Mouse (Mus musculus) gastrocnemius, postnatal 36 days (tissue): ENCODE data around the gene Etfdh. TPM values are rescaled to one million over a fixed set of nuclear protein-coding genes. Genes with fewer than 3 reads are reported as not detected.

Experiments
- DNase-seq, 2 experiments: peaks; one replicate each; pipeline ENCODE4 v3.0.0; 2022
- intact Hi-C: fragments of 180-260 bp; cut with DNase I; formaldehyde crosslinking; loops from one replicate; pipeline ENCODE4 v1.15.1; 2025
- total RNA-seq, 2 experiments: library from RNA; stranded (reverse); gene quantifications; 2 replicates each; pipeline ENCODE4 v1.2.3; 2021

The Etfdh gene
- total RNA-seq, 2 experiments from 2014 or later, result 102 to 123 TPM

DNA sequence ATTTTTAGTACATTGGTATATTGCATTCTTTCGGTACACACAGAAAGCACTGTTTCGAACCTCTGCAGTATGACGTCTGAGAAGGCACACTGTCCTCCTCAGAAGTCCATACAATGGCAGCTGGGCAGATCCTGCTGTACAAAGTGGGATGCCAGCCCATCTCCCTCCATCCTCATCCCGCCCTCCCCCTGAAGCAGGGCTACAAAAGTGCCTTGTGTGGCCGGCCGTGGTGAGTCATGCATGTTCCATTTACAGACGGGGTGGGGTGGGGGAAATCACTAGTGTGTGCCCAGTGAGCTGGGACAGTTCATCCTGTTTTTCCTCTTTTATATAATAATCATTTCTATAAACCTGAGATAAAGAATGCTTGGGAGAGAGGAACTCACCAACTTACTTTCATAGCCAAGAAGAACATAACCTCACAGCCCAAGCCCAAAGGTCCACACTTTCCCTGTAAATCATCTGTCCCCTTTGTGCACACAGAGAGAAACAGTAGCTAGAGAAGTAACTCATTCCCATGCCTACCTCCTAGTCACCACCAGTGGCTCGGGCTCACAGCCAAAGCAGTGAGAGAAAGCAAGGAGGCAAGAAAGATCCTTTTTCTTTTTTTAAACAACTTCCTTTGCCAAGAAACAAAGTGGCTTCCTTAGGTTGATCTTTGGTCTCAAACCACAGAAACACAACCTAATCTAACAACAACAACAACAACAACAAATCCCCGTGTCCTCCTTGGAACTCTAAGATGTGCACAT, 70.1 kb downstream of the Etfdh start:
- intact Hi-C loops, result no loop called here
- no peak for DNase-seq

DNA sequence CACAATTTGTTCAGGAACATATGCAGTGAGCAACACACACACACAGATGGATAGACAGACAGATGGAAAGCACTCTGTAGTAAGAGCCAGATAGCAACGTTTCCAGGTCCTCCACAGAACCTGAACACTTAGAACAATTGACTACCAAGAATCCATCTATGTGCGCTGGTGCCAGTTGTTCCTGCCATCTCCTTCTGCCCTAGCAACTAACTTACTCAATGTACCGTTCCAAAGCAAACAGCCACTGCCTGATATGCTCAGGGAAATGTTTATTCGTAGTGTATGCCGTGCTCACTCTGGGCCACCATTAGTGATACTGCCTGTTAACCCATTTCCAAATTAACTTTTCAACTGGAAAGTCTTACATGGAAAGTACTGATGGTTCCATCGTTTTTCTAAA, 74.2 kb downstream of the Etfdh start:
- intact Hi-C loops, result no loop called here
- no peak for DNase-seq

Other genes with a start within 250 kb of the Etfdh start
- 1 to 10 TPM; 3.1 to 3.3 TPM for gene Fnip2, start 61.7 kb downstream of the Etfdh start, total RNA-seq
- gene Ppid, start 38.2 kb downstream of the Etfdh start, total RNA-seq, result 10 to 100 TPM; 40.2 to 46.0 TPM
- gene 4930579G24Rik, start 421 bp downstream of the Etfdh start, total RNA-seq, result 1 to 10 TPM; 1.3 to 1.4 TPM
- gene Rxfp1, start 108.4 kb upstream of the Etfdh start, total RNA-seq, result not detected
- gene Tmem144, start 223.3 kb upstream of the Etfdh start, total RNA-seq, result 1 to 10 TPM; 1.3 TPM